Comparison of ENCODE assay signal across 26 mouse cellular contexts in genomic region chr7:110236085-110236484, GRCm38 (mm10). TPM values are rescaled to one million over a fixed set of nuclear protein-coding genes. Genes with fewer than 3 reads are reported as not detected.
A peak's percentile ranks its signal among the peaks of the same experiment; 100 is the strongest.
DNase-seq lines count a peak whose midpoint lies in the region; ATAC-seq and TF ChIP-seq lines count a peak whose summit lies in the region.
"Had no signal": no experiment of that assay in that cellular context is flagged by ENCODE, and none has a peak within 500 bp of the region (broad histone marks: within the 10 kb centered on the region; RNA-seq: fewer than 3 reads in every experiment).

No protein-coding gene starts in this region.

- H3K4me2 ChIP-seq in lung, postnatal 0 days (replicated peaks; ENCODE audit: low read depth, low read length) = no peak overlapping the region
- H3K4me2 ChIP-seq in liver, postnatal 0 days (ENCODE audit: low read depth, low read length) = no peak overlapping the region
- H3K4me2 ChIP-seq: heart, embryonic 11.5 days; hindbrain, embryonic 14.5 days; limb, embryonic 15.5 days; liver, embryonic 13.5 days; midbrain, embryonic 15.5 days; neural tube, embryonic 15.5 days had no signal

- no peaks in the 10 kb centered on the region for H3K27me3 ChIP-seq in lung, postnatal 0 days (replicated peaks; ENCODE audit: insufficient read depth, low read length)
- no peaks in the 10 kb centered on the region for H3K27me3 ChIP-seq in G1E (ENCODE audit: insufficient read depth, low read length)
- no peaks in the 10 kb centered on the region for H3K27me3 ChIP-seq in liver, postnatal 0 days (ENCODE audit: insufficient read depth, low read length)
- H3K27me3 ChIP-seq: limb, embryonic 15.5 days; liver, embryonic 13.5 days; midbrain, embryonic 15.5 days; neural tube, embryonic 15.5 days had no signal

- H3K9ac ChIP-seq in lung, postnatal 0 days (replicated peaks; ENCODE audit: low read depth) = no peak overlapping the region
- no peak overlapping the region for H3K9ac ChIP-seq in liver, postnatal 0 days (replicated peaks)
- H3K9ac ChIP-seq: hindbrain, embryonic 14.5 days; limb, embryonic 15.5 days; liver, embryonic 13.5 days; midbrain, embryonic 15.5 days; neural tube, embryonic 15.5 days had no signal

- 64% methylated on average over 4 of the region's 4 CpGs for WGBS in lung, postnatal 0 days
- 47% methylated on average over 4 of the region's 4 CpGs for WGBS in liver, postnatal 0 days (ENCODE audit: insufficient replicate concordance)

- no peak for TF ChIP-seq EP300 in lung, postnatal 0 days (IDR thresholded peaks at IDR 0.05)
- TF ChIP-seq EP300 in liver, postnatal 0 days (IDR thresholded peaks at IDR 0.05; ENCODE audit: low read depth) = no peak

- no peak for DNase-seq in lung, postnatal 0 days (ENCODE audit: low spot score)
- no peak for DNase-seq in lung, postnatal 14 days
- no peak for DNase-seq in G1E (ENCODE audit: low spot score)
- DNase-seq in liver, postnatal 0 days = no peak
- no peak for DNase-seq in kidney, postnatal 14 days
- DNase-seq: adrenal gland, postnatal 14 days; cerebellum, adult 8-10 months; cerebellum, postnatal 25 days; heart, postnatal 4 days; kidney, postnatal 4 days; liver, embryonic 13.5 days; lung, adult 2 months; right cerebral cortex, postnatal 25 days; thymus, adult 2 months; thymus, postnatal 4 days had no signal

- 0 out of 2 replicates have a peak, but pooled peaks cover 2% of the 10 kb centered on the region for H3K36me3 ChIP-seq in lung, postnatal 0 days (ENCODE audit: insufficient read depth, low read length)
- peaks cover 49% of the 10 kb centered on the region for H3K36me3 ChIP-seq in G1E (replicated peaks)
- H3K36me3 ChIP-seq in liver, postnatal 0 days (replicated peaks; ENCODE audit: insufficient read depth, low read length) = no peaks in the 10 kb centered on the region
- H3K36me3 ChIP-seq: liver, embryonic 13.5 days; midbrain, embryonic 10.5 days; midbrain, embryonic 15.5 days; neural tube, embryonic 15.5 days had no signal

- TF ChIP-seq CTCF in lung, postnatal 0 days (IDR thresholded peaks at IDR 0.05) = no peak
- TF ChIP-seq CTCF in G1E (IDR thresholded peaks at IDR 0.05; ENCODE audit: low read depth, low read length) = no peak
- no peak for TF ChIP-seq CTCF in liver, postnatal 0 days (IDR thresholded peaks at IDR 0.05; ENCODE audit: low read depth)

- H3K4me1 ChIP-seq in lung, postnatal 0 days (ENCODE audit: insufficient read depth, low read depth, low read length) = peaks cover 14% of the 10 kb centered on the region
- peaks cover 56% of the 10 kb centered on the region for H3K4me1 ChIP-seq in G1E (ENCODE audit: insufficient read depth, low read depth, low read length)
- no peaks in the 10 kb centered on the region for H3K4me1 ChIP-seq in liver, postnatal 0 days (ENCODE audit: insufficient read depth)

- H3K27ac ChIP-seq in lung, postnatal 0 days (ENCODE audit: low read length) = 0 out of 2 replicates have a peak overlapping the region, but pooled peaks have one; percentile 7
- no peak overlapping the region for H3K27ac ChIP-seq in liver, postnatal 0 days (ENCODE audit: low read depth)
- H3K27ac ChIP-seq: hindbrain, embryonic 14.5 days; limb, embryonic 10.5 days; limb, embryonic 15.5 days; liver, embryonic 13.5 days; midbrain, embryonic 10.5 days; midbrain, embryonic 15.5 days; neural tube, embryonic 15.5 days had no signal

- ATAC-seq in lung, postnatal 0 days = no peak
- ATAC-seq in G1E (ENCODE audit: extremely low read depth, insufficient number of reproducible peaks, low FRiP score, poor library complexity, severe bottlenecking) = peak; percentile 51
- ATAC-seq in common myeloid progenitor, adult 5-6 weeks (replicated peaks; ENCODE audit: low read depth, poor library complexity, severe bottlenecking) = peak; percentile 76
- ATAC-seq in megakaryocyte, adult 5-6 weeks (ENCODE audit: poor library complexity, severe bottlenecking) = peak; percentile 84
- no peak for ATAC-seq in liver, postnatal 0 days
- ATAC-seq: forebrain, embryonic 14.5 days; intestine, postnatal 0 days; midbrain, embryonic 15.5 days had no signal

- H3K4me3 ChIP-seq in lung, postnatal 0 days (ENCODE audit: low read depth, low read length) = no peak overlapping the region
- no peak overlapping the region for H3K4me3 ChIP-seq in G1E (ENCODE audit: low read depth, low read length)
- H3K4me3 ChIP-seq in liver, postnatal 0 days (ENCODE audit: low read depth, low read length) = no peak overlapping the region
- H3K4me3 ChIP-seq: limb, embryonic 10.5 days; limb, embryonic 15.5 days; liver, embryonic 13.5 days; midbrain, embryonic 10.5 days; midbrain, embryonic 15.5 days; neural tube, embryonic 15.5 days had no signal

- no peaks in the 10 kb centered on the region for H3K9me3 ChIP-seq in lung, postnatal 0 days (ENCODE audit: low read length)
- H3K9me3 ChIP-seq in G1E (replicated peaks) = no peaks in the 10 kb centered on the region
- H3K9me3 ChIP-seq in liver, postnatal 0 days (ENCODE audit: low read length) = no peaks in the 10 kb centered on the region
- H3K9me3 ChIP-seq: limb, embryonic 10.5 days; limb, embryonic 15.5 days; liver, embryonic 13.5 days; midbrain, embryonic 10.5 days; midbrain, embryonic 15.5 days; neural tube, embryonic 15.5 days had no signal

RNA-seq across cellular contexts. Expression of gene Swap70, which starts 14.6 kb away (rescaled TPM):
- 38.4 and 38.9 TPM in 2 replicates for polyA plus RNA-seq in lung, postnatal 0 days (2015; fragmentation: Nextera tagmentation; extraction: Ambion mirVana)
- total RNA-seq in G1E (2014; fragmentation: Nextera tagmentation) (78.3 and 93.9 TPM in 2 replicates), G1E (2017) (201 and 233 TPM in 2 replicates)
- polyA plus RNA-seq in G1E (2012) = 50.4 and 56.0 TPM in 2 replicates
- total RNA-seq in common myeloid progenitor, adult 5-6 weeks (2017) = 62.2 and 66.2 TPM in 2 replicates
- 29.5 and 33.6 TPM in 2 replicates for total RNA-seq in megakaryocyte, adult 5-6 weeks (2015)
- 67.6 and 73.0 TPM in 2 replicates for total RNA-seq in megakaryocyte, adult 5-6 weeks (2017)
- polyA plus RNA-seq in liver, postnatal 0 days (2015; fragmentation: Nextera tagmentation; extraction: Ambion mirVana) = 5.2 and 7.2 TPM in 2 replicates

Comparison
In these comparisons a context has a peak if more than half of its experiments do, and no peak if none do; other contexts are left out.
1. ATAC-seq: peak in G1E (single experiment), common myeloid progenitor, adult 5-6 weeks (single experiment) and megakaryocyte, adult 5-6 weeks (single experiment); none in lung, postnatal 0 days (single experiment) and liver, postnatal 0 days (single experiment).